Mouse (Mus musculus) lung, postnatal 36 days (tissue): ENCODE data around the gene Mrpl33.

Experiments used
- DNase-seq: peaks from one replicate; pipeline ENCODE4 v3.0.0; 2022; ENCODE audit warnings: mixed read lengths

Mrpl33 gene

DNA sequence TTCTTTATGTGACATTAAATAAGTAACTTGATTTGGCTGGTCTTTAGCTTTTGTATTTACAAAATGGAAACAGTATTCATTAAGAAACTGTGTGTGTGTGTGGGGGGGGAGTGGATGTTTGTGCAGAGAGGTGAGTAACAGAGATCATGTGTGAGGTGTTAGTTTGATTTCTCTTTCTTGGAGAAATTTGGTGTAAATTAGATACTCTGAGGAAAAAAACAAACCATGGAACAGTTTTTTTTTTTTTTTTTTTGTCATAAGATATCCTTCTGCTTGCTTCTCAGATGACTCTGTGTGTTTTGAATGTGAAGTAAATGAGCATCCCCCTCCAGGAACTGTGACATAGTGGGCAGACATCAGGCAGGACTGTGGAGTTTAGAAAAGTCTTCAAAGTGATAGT, 102.7 kb downstream of the Mrpl33 start:
- no peak for DNase-seq

DNA sequence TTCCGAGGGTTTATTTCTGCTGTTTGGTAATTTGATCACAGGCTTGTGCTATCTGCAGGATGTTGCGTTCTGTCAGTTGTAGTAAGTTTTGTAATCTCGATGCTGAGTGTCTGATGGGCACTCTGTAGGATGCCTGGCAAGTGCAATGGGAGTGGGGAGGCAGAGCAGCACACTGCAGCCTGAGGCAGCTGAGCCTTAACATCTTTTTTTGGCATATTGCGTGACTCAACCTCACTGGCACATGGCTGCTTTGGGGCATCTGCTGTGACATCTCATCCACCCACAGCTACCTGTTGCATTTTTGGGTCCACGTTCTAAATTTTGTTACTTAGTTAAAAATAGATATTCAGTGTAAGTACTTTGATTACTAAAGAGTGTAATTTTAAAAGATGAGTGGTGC, 108.2 kb downstream of the Mrpl33 start:
- no peak for DNase-seq

- DNase-seq = no peak
Measured at GRCm38 (mm10) chr5:31706826-31707225, 110.1 kb downstream of the Mrpl33 start.

DNA sequence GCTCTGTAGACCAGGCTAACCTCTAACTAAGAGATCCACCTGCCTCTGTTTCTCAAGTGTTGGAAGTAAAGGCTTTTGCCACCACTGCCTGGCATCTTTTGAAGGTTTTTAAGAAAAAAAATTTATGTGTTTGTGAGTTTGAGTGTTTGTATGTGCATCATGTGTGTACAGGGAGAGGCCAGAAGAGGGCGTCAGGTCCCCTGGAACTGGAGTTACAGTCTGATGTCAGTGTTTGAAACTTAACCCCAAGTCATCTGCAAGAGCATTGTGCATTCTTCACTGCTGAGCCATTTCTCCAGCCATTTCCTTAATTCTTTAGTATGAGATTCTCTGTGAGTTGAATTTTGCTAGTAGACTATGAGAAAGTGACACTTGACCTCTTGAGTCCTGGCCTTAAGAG, 112.7 kb downstream of the Mrpl33 start:
- peak; percentile 34 for DNase-seq

DNA sequence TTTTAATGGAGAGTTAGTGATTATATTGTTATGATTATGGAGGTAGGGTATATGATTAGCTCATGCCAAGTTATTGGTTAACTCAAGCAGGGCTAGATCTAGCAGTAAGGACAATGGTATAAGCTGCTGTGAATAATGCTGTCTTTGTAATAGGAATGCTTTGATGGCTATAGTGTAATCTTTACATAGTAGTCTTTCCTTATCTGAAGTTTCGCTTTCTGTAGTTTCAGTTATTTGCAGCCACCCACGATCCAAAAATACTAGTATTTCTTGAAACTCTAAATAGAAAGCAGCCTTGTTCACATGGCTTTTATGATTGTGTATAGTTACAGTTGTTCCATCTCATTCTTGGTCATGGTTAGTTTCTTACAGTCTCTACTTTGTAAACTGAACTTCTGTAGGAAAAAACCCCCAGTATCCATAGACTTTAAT, 116.6 kb downstream of the Mrpl33 start:
- no peak for DNase-seq

GRCm38 (mm10) chr5:31713841-31714264, 117.1 kb downstream of the Mrpl33 start:
- no peak for DNase-seq
